Mouse (Mus musculus): ENCODE results near the gene Cacna2d4.

Gene Cacna2d4

GRCm38 (mm10) chr6:119220297-119220696 is 16.0 kb upstream of the Cacna2d4 start:
- peak in 1 of 2 experiments; percentile 36 for DNase-seq (ENCODE audit: low spot score in 2 of 2)

GRCm38 (mm10) chr6:119224451-119225195 is 11.7 kb upstream of the Cacna2d4 start:
- no peak for DNase-seq (ENCODE audit: low spot score in 2 of 2)

GRCm38 (mm10) chr6:119225226-119225625 is 11.1 kb upstream of the Cacna2d4 start:
- DNase-seq (ENCODE audit: low spot score in 2 of 2), result no peak

- no peak for DNase-seq (ENCODE audit: low spot score in 2 of 2)
Measured at GRCm38 (mm10) chr6:119225731-119226130, 10.6 kb upstream of the Cacna2d4 start.

GRCm38 (mm10) chr6:119227001-119227400 is 9.3 kb upstream of the Cacna2d4 start:
- DNase-seq (ENCODE audit: low spot score in 2 of 2), result no peak

GRCm38 (mm10) chr6:119228861-119229603 is 7.3 kb upstream of the Cacna2d4 start:
- no peak for DNase-seq (ENCODE audit: low spot score in 2 of 2)

- no peak for DNase-seq (ENCODE audit: low spot score in 2 of 2)
Measured at GRCm38 (mm10) chr6:119233066-119233465, 3.3 kb upstream of the Cacna2d4 start.

- no peak for DNase-seq (ENCODE audit: low spot score in 2 of 2)
Measured at GRCm38 (mm10) chr6:119235441-119235840, 885 bp upstream of the Cacna2d4 start.

- DNase-seq (ENCODE audit: low spot score in 2 of 2), result no peak
Measured at GRCm38 (mm10) chr6:119237427-119237989, 1.2 kb downstream of the Cacna2d4 start.

- no peak for DNase-seq (ENCODE audit: low spot score in 2 of 2)
Measured at GRCm38 (mm10) chr6:119239341-119240005, 3.1 kb downstream of the Cacna2d4 start.

- no peak for DNase-seq (ENCODE audit: low spot score in 2 of 2)
Measured at GRCm38 (mm10) chr6:119240256-119240655, 3.9 kb downstream of the Cacna2d4 start.

- DNase-seq (ENCODE audit: low spot score in 2 of 2), result no peak
Measured at GRCm38 (mm10) chr6:119240871-119241705, 4.8 kb downstream of the Cacna2d4 start.

- no peak for DNase-seq (ENCODE audit: low spot score in 2 of 2)
Measured at GRCm38 (mm10) chr6:119246082-119246481, 9.8 kb downstream of the Cacna2d4 start.

- no peak for DNase-seq (ENCODE audit: low spot score in 2 of 2)
Measured at GRCm38 (mm10) chr6:119248578-119248977, 12.3 kb downstream of the Cacna2d4 start.

- no peak for DNase-seq (ENCODE audit: low spot score in 2 of 2)
Measured at GRCm38 (mm10) chr6:119249726-119250125, 13.4 kb downstream of the Cacna2d4 start.

- DNase-seq (ENCODE audit: low spot score in 2 of 2), result no peak
Measured at GRCm38 (mm10) chr6:119251704-119252103, 15.4 kb downstream of the Cacna2d4 start.

- DNase-seq (ENCODE audit: low spot score in 2 of 2), result no peak
Measured at GRCm38 (mm10) chr6:119276713-119277112, 40.4 kb downstream of the Cacna2d4 start.

GRCm38 (mm10) chr6:119280761-119281160 is 44.4 kb downstream of the Cacna2d4 start:
- DNase-seq (ENCODE audit: low spot score in 2 of 2), result no peak

- DNase-seq (ENCODE audit: low spot score in 2 of 2), result no peak
Measured at GRCm38 (mm10) chr6:119301310-119301709, 65.0 kb downstream of the Cacna2d4 start.

- no peak for DNase-seq (ENCODE audit: low spot score in 2 of 2)
Measured at GRCm38 (mm10) chr6:119303331-119303730, 67.0 kb downstream of the Cacna2d4 start.

GRCm38 (mm10) chr6:119307867-119308413 is 71.6 kb downstream of the Cacna2d4 start:
- no peak for DNase-seq (ENCODE audit: low spot score in 2 of 2)

Data from urinary bladder, adult 18-20 months (tissue).